Mouse (Mus musculus) embryonic facial prominence, embryonic 14.5 days (tissue): ENCODE results near the gene Zfp488. TPM values are rescaled to one million over a fixed set of nuclear protein-coding genes. Genes with fewer than 3 reads are reported as not detected.
A peak's percentile ranks its signal among the peaks of the same experiment; 100 is the strongest.

ENCODE experiments used
- ATAC-seq: fragments of 200-750 bp; cut with Nextera tagmentation; 2 replicates; pipeline ENCODE4 v1.8.0; 2017; ENCODE audit warnings: low read depth, moderate number of reproducible peaks, moderate TSS enrichment
- DNase-seq: peaks from one replicate; pipeline ENCODE4 v3.0.0-alpha.2; 2015; ENCODE audit warnings: low spot score
- H3K27ac ChIP-seq: fragments of 300-500 bp; sonication (generic); replicated peaks from 2 replicates; pipeline ENCODE4 v1.5.1; 2014; ENCODE audit warnings: low read depth, mild to moderate bottlenecking, low read length, moderate library complexity
- H3K27me3 ChIP-seq: fragments of 300-500 bp; sonication (generic); replicated peaks from 2 replicates; pipeline ENCODE4 v1.6.1; 2014; ENCODE audit warnings: low read length; ENCODE audit not compliant: control insufficient read depth, insufficient read depth
- H3K36me3 ChIP-seq: fragments of 300-500 bp; sonication (generic); 2 replicates; pipeline ENCODE4 v1.6.1; 2014; ENCODE audit warnings: low read length, mixed read lengths; ENCODE audit not compliant: control insufficient read depth, insufficient read depth
- H3K4me1 ChIP-seq: fragments of 300-500 bp; sonication (generic); 2 replicates; pipeline ENCODE4 v1.6.1; 2014; ENCODE audit warnings: antibody characterized with exemption, low read length; ENCODE audit not compliant: control insufficient read depth, insufficient read depth
- H3K4me2 ChIP-seq: fragments of 300-500 bp; sonication (generic); 2 replicates; pipeline ENCODE4 v1.6.1; 2014; ENCODE audit warnings: low read depth, mild to moderate bottlenecking, low read length, moderate library complexity, mixed read lengths
- H3K4me3 ChIP-seq: fragments of 300-500 bp; sonication (generic); 2 replicates; pipeline ENCODE4 v1.5.1; 2014; ENCODE audit warnings: low read depth, mild to moderate bottlenecking, low read length
- H3K9ac ChIP-seq: fragments of 300-500 bp; sonication (generic); 2 replicates; pipeline ENCODE4 v1.6.1; 2014; ENCODE audit warnings: low read depth, mild to moderate bottlenecking, low read length, moderate library complexity, mixed read lengths
- H3K9me3 ChIP-seq: fragments of 300-500 bp; sonication (generic); 2 replicates; pipeline ENCODE4 v1.6.1; 2016; ENCODE audit warnings: low read length; ENCODE audit not compliant: control insufficient read depth
- WGBS: fragments of 180-500 bp; shearing (Covaris S2); extraction: QIAGEN DNeasy Blood & Tissue Kit; methylation state at CpG from one replicate; pipeline ENCODE4 v1.1.7; 2014; 5-methylcytosine and 5-hydroxymethylcytosine counted together
- polyA plus RNA-seq: library from polyadenylated mRNA; unstranded; fragments of >200 nt; fragmentation: Nextera tagmentation; extraction: Ambion mirVana; gene quantifications from 2 replicates; pipeline ENCODE4 v1.2.1, GENCODE M21; 2014

The Zfp488 gene
- polyA plus RNA-seq, 1 experiment from 2014 or later, result 0.13 TPM

GRCm38 (mm10) chr14:33933778-33934317 lies 44.7 kb downstream of the Zfp488 start:
- Histone ChIP-seq H3K36me3 (peaks cover 9% of the 10 kb centered on the region; the same call in 1 of the 2 replicates), H3K27me3 (peaks cover 31% of the 10 kb centered on the region), H3K4me3 (no peak overlapping the region), H3K9me3 (no peaks in the 10 kb centered on the region), H3K27ac (no peak overlapping the region), H3K9ac (no peak overlapping the region), H3K4me1 (no peaks in the 10 kb centered on the region), H3K4me2 (no peak overlapping the region)
- 37% methylated on average over 5 of the region's 5 CpGs for WGBS
- DNase-seq, result peak; percentile 71
- ATAC-seq, result no peak

DNA sequence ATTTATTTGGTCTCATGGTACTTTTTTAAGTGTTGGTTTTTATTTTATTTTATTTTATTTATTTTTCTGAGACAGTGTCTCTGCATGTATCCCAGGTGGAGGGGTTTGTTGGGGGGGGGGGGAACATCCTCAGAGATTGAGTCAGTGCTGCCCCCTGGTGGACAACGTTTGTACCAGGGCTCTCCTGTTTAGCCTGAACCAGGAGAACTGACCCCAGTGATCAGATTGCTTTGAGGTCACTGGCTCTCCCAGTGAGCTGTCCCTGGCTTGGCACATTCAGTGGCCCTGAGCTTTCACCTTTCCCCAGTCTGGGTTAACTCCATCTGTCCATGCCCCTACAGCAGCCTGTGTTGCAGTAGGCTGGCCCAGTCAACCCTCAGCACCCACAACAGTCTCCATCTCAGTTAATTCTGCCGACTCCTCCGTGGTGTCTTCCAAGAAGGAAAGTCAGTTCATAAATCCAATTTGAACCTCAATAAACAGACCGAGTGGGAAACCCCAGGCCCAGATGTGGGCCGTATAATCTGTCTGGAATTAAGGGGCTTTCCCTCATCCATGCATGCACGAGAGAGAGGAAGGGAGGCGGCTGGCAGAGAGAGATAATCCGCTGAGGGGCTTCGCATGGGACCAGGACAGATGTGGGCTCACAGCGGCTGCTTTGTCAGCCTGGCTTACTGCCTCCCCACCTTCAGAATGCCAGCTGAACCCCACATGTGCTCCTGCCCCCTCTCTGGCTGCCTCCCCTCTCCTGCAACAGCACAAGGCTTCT lies 45.4 kb downstream of the Zfp488 start:
- Histone ChIP-seq H3K9ac (no peak overlapping the region), H3K27ac (no peak overlapping the region), H3K4me3 (no peak overlapping the region), H3K9me3 (no peaks in the 10 kb centered on the region), H3K27me3 (peaks cover 32% of the 10 kb centered on the region), H3K4me2 (no peak overlapping the region), H3K4me1 (no peaks in the 10 kb centered on the region), H3K36me3 (peaks cover 9% of the 10 kb centered on the region; the same call in 1 of the 2 replicates)
- ATAC-seq (no peak), DNase-seq (peak; percentile 45)
- 57% methylated on average over 10 of the region's 10 CpGs for WGBS

GRCm38 (mm10) chr14:33931853-33932252 lies 46.7 kb downstream of the Zfp488 start:
- ATAC-seq, result no peak
- no peak for DNase-seq
- Histone ChIP-seq H3K9me3 (no peaks in the 10 kb centered on the region), H3K27me3 (peaks cover 32% of the 10 kb centered on the region), H3K4me1 (0 out of 2 replicates have a peak, but pooled peaks cover under 1% of the 10 kb centered on the region), H3K36me3 (peaks cover 9% of the 10 kb centered on the region; the same call in 1 of the 2 replicates), H3K27ac (no peak overlapping the region), H3K4me3 (no peak overlapping the region), H3K9ac (no peak overlapping the region), H3K4me2 (no peak overlapping the region)
- 52% methylated on average over 17 of the region's 17 CpGs for WGBS

GRCm38 (mm10) chr14:33923168-33924070 lies 55.1 kb downstream of the Zfp488 start, which contains the start of gene Gdf10:
Gene Gdf10 (plus strand): TSS chr14:33923587.
- no peaks in the 10 kb centered on the region for H3K9me3 ChIP-seq
- peak within 1 kb of the TSS; percentile 62 for H3K4me3 ChIP-seq
- WGBS, result under 1% methylated on average over 30 of the region's 85 CpGs
- H3K4me2 ChIP-seq, result peak within 1 kb of the TSS; percentile 95
- peak; percentile 82 for ATAC-seq
- peak within 1 kb of the TSS; percentile 56 for H3K27ac ChIP-seq
- peaks cover 27% of the 10 kb centered on the region for H3K4me1 ChIP-seq
- H3K27me3 ChIP-seq, result peaks cover 53% of the 10 kb centered on the region
- H3K9ac ChIP-seq, result peak within 1 kb of the TSS; percentile 74
- DNase-seq, result peak; percentile 62
- no peaks in the 10 kb centered on the region for H3K36me3 ChIP-seq

DNA sequence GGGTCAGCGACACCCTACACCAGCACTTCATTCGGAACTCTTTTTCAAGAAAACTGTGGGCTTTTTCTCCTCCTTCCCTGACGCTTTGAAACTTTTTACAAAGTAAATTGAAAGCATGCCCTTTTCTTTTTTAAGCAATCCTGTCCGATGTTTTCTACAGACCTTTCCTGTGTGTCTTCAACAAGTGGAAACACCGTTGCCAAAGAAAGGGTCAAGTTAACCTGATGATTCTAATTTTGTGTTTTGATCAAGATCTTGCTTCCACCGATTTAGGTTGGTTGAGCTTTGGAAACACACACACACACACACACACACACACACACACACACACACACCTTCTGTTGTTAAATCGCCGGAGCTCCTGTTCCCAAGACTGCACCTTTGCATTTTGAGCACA lies 55.8 kb downstream of the Zfp488 start:
- ATAC-seq, result no peak
- Histone ChIP-seq H3K4me1 (peaks cover 27% of the 10 kb centered on the region), H3K36me3 (no peaks in the 10 kb centered on the region), H3K9me3 (no peaks in the 10 kb centered on the region), H3K9ac (peak overlapping the region; percentile 74; the same call in 1 of the 2 replicates), H3K4me2 (peak overlapping the region; percentile 95), H3K27me3 (peaks cover 53% of the 10 kb centered on the region), H3K27ac (no peak overlapping the region), H3K4me3 (peak overlapping the region; percentile 62)
- 9% methylated on average over 8 of the region's 8 CpGs for WGBS
- DNase-seq, result no peak

- H3K4me3 ChIP-seq, result no peak overlapping the region
- H3K27ac ChIP-seq, result no peak overlapping the region
- H3K36me3 ChIP-seq, result no peaks in the 10 kb centered on the region
- no peaks in the 10 kb centered on the region for H3K9me3 ChIP-seq
- 27% methylated on average over 14 of the region's 14 CpGs for WGBS
- H3K27me3 ChIP-seq, result peaks cover 52% of the 10 kb centered on the region
- no peak for ATAC-seq
- peaks cover 21% of the 10 kb centered on the region for H3K4me1 ChIP-seq
- no peak for DNase-seq
- no peak overlapping the region for H3K4me2 ChIP-seq
- no peak overlapping the region for H3K9ac ChIP-seq
Observed at GRCm38 (mm10) chr14:33920727-33921559, 57.6 kb downstream of the Zfp488 start.
